Mouse (Mus musculus) 416B (cell line): ENCODE measurements at regions not wholly inside any gene's neighbourhood (a gene's known extent, or its start where the extent isn't known, plus 50 kb on each side); places are given as distances from the start of the nearest gene placed in this dataset.
A peak's percentile ranks its signal among the peaks of the same experiment; 100 is the strongest.

Experiments used
- DNase-seq: peaks from one replicate; pipeline ENCODE4 v3.0.0; 2011; ENCODE audit warnings: low read depth

GRCm38 (mm10) chr15:14418532-14418931 lies 1245.1 kb upstream of the Cdh6 start:
- DNase-seq, result peak; percentile 68

DNA sequence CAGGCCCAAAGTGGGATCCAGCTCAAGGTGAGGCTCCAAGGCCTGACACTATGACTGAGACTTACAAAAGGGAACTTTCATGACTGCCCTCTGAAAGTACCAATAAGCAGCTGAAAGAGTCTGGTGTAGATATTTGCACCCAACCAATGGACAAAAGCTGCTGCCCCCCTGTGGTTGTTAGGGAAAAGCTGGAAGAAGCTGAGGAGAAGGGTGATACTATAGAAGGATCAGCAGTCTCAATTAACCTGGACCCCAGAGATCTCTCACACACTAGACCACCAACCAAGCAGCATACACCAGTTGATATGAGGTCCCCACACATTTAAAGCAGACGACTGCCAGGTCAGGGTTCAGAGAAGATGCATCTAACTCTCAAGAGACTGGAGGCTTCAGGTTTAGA lies 1211.9 kb upstream of the Cdh6 start:
- peak; percentile 9 for DNase-seq

- peak; percentile 23 for DNase-seq
Measured at GRCm38 (mm10) chr15:14378340-14378739, 1204.9 kb upstream of the Cdh6 start.
